Mouse (Mus musculus) liver, adult 2 months (tissue): Measurements from ENCODE around the gene Nbas. TPM values are rescaled to one million over a fixed set of nuclear protein-coding genes. Genes with fewer than 3 reads are reported as not detected.

Source experiments
- DNase-seq: peaks from one replicate; pipeline ENCODE4 v3.0.0-alpha.2; 2011; ENCODE audit warnings: low read depth, low spot score; ENCODE audit errors: extremely low read depth
- H3K27ac ChIP-seq: fragments of 200-500 bp; replicated peaks from 2 replicates; pipeline ENCODE4 v1.5.1; 2012; ENCODE audit warnings: low read depth, mild to moderate bottlenecking, control low read depth, inconsistent platforms, low read length; ENCODE audit not compliant: insufficient read depth
- H3K27me3 ChIP-seq: fragments of 200-500 bp; 2 replicates; pipeline ENCODE4 v1.6.1; 2012; ENCODE audit warnings: mild to moderate bottlenecking, moderate library complexity, low read length, inconsistent platforms; ENCODE audit not compliant: control insufficient read depth, insufficient read depth
- H3K36me3 ChIP-seq: fragments of 200-500 bp; 2 replicates; pipeline ENCODE4 v1.6.1; 2012; ENCODE audit warnings: low read length, inconsistent platforms; ENCODE audit not compliant: control insufficient read depth, insufficient read depth
- H3K4me1 ChIP-seq: fragments of 200-500 bp; 2 replicates; pipeline ENCODE4 v1.6.1; 2011; ENCODE audit warnings: low read length; ENCODE audit not compliant: control insufficient read depth, insufficient read depth
- H3K4me3 ChIP-seq: fragments of 200-500 bp; 2 replicates; pipeline ENCODE4 v1.5.1; 2011; ENCODE audit warnings: low read depth, mild to moderate bottlenecking, control low read depth, low read length, moderate library complexity; ENCODE audit not compliant: insufficient read depth
- H3K79me2 ChIP-seq: fragments of 200-500 bp; 2 replicates; pipeline ENCODE4 v1.6.1; 2012; ENCODE audit warnings: inconsistent platforms, mild to moderate bottlenecking, low read length, moderate library complexity; ENCODE audit not compliant: control insufficient read depth, insufficient read depth
- H3K9ac ChIP-seq: fragments of 200-500 bp; 2 replicates; pipeline ENCODE4 v1.6.1; 2012; ENCODE audit warnings: low read depth, mild to moderate bottlenecking, control low read depth, inconsistent platforms, low read length
- CTCF ChIP-seq: fragments of 200-500 bp; IDR thresholded peaks from 2 replicates; pipeline ENCODE4 v1.5.1; 2011; ENCODE audit warnings: low read depth, low read length, control low read depth
- POLR2A ChIP-seq: fragments of 200-500 bp; IDR thresholded peaks from 2 replicates; pipeline ENCODE4 v1.6.1; 2011; ENCODE audit warnings: low read length, control low read depth; ENCODE audit not compliant: insufficient read depth; ENCODE audit errors: extremely low read depth
- WGBS: fragments of 180-500 bp; shearing (Covaris S2); methylation state at CpG from one replicate; pipeline ENCODE4 v1.1.7; 2018; 5-methylcytosine and 5-hydroxymethylcytosine counted together
- polyA plus RNA-seq: library from polyadenylated mRNA; depleted of rRNA; stranded (reverse); fragments of >200 nt; gene quantifications from 2 replicates; pipeline ENCODE4 v1.2.3, GENCODE M21; 2012
- total RNA-seq: library from RNA; depleted of rRNA; stranded (reverse); fragments of >200 nt; gene quantifications from 2 replicates; pipeline ENCODE4 v1.2.3, GENCODE M21; 2014

Nbas gene
- total and polyA plus RNA-seq, 2 experiments: 10.7 to 21.8 TPM

GRCm38 (mm10) chr12:13357229-13357628 lies 88.3 kb downstream of the Nbas start:
- H3K27ac ChIP-seq: no peak overlapping the region
- H3K4me3 ChIP-seq: no peak overlapping the region
- no peak for DNase-seq
- H3K4me1 ChIP-seq: no peaks in the 10 kb centered on the region
- TF ChIP-seq CTCF (no peak), POLR2A (no peak)
- no peaks in the 10 kb centered on the region for H3K27me3 ChIP-seq
- no peak overlapping the region for H3K9ac ChIP-seq
- WGBS: 96% methylated on average over 5 of the region's 5 CpGs
- no peaks in the 10 kb centered on the region for H3K79me2 ChIP-seq
- peaks cover 35% of the 10 kb centered on the region for H3K36me3 ChIP-seq

GRCm38 (mm10) chr12:13358849-13359248 lies 89.9 kb downstream of the Nbas start:
- no peak for TF ChIP-seq POLR2A
- no peaks in the 10 kb centered on the region for H3K4me1 ChIP-seq
- H3K27ac ChIP-seq: no peak overlapping the region
- no peak for DNase-seq
- H3K4me3 ChIP-seq: no peak overlapping the region
- H3K79me2 ChIP-seq: no peaks in the 10 kb centered on the region
- no peak overlapping the region for H3K9ac ChIP-seq
- 73% methylated on average over 4 of the region's 4 CpGs for WGBS
- H3K36me3 ChIP-seq: peaks cover 39% of the 10 kb centered on the region
- no peaks in the 10 kb centered on the region for H3K27me3 ChIP-seq

DNA sequence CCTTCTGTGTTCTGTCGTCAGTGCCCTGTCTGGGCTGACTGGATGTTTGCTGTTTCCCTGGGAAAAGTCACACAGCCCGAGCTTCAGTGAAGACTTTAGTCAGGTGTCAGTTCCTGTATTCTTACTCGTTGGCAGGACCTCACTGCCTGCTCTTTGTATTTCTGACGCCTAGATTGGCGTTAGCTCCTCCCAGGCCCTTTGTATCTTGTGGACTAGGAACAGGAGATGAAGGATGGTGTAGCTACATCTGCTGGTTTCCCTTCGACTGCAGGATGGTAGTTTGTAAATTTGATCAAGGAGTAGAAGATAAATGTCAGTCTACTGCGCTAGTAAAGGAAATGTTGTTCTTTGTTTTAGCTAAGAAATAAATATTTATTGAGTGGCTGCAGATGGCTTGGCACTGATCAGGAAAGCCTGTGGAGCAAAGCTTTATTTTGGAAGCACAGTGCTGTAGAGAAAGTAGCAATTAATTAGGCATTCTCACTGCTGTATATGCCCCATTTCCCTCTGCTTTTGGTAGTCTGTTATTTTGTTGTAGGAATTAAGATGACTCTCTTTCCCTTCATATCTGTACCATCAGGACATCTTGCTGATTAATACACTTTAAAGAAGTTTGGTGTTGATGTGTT lies 91.4 kb downstream of the Nbas start:
- Histone ChIP-seq H3K9ac (no peak overlapping the region), H3K4me3 (no peak overlapping the region), H3K27ac (no peak overlapping the region), H3K79me2 (no peaks in the 10 kb centered on the region), H3K27me3 (no peaks in the 10 kb centered on the region), H3K36me3 (peaks cover 39% of the 10 kb centered on the region), H3K4me1 (no peaks in the 10 kb centered on the region)
- DNase-seq: no peak
- TF ChIP-seq CTCF (no peak), POLR2A (no peak)
- WGBS: 66% methylated on average over 7 of the region's 7 CpGs

DNA sequence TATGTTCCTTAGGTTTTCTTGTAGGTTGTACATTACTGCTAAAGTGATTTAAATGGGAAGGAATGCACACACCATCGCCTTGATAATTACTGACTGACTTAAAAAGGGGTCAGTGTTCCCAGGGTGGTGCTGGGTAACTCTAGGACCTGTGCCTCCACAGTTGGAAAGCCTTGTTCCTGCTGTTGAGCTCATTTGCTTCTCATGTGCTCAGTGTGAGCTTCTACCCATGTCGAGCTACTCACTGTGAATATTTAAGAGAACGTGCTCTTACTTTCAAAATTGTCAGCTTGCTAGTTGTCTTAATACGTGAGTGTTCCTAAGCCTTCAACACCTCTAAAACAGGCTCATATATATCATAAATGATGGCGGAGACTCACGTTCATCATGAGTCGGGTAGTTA lies 112.6 kb downstream of the Nbas start:
- Histone ChIP-seq H3K27me3 (no peaks in the 10 kb centered on the region), H3K4me3 (no peak overlapping the region), H3K36me3 (peaks cover 16% of the 10 kb centered on the region), H3K4me1 (no peaks in the 10 kb centered on the region), H3K9ac (no peak overlapping the region), H3K79me2 (no peaks in the 10 kb centered on the region), H3K27ac (no peak overlapping the region)
- whole genome bisulfite sequencing: 97% methylated on average over 7 of the region's 7 CpGs
- TF ChIP-seq CTCF: no peak
- no peak for TF ChIP-seq POLR2A
- no peak for DNase-seq

GRCm38 (mm10) chr12:13382046-13382445 lies 113.1 kb downstream of the Nbas start:
- Histone ChIP-seq H3K36me3 (peaks cover 16% of the 10 kb centered on the region), H3K79me2 (no peaks in the 10 kb centered on the region), H3K4me1 (no peaks in the 10 kb centered on the region), H3K4me3 (no peak overlapping the region), H3K27ac (no peak overlapping the region), H3K27me3 (no peaks in the 10 kb centered on the region), H3K9ac (no peak overlapping the region)
- DNase-seq: no peak
- no peak for TF ChIP-seq CTCF
- no peak for TF ChIP-seq POLR2A

DNA sequence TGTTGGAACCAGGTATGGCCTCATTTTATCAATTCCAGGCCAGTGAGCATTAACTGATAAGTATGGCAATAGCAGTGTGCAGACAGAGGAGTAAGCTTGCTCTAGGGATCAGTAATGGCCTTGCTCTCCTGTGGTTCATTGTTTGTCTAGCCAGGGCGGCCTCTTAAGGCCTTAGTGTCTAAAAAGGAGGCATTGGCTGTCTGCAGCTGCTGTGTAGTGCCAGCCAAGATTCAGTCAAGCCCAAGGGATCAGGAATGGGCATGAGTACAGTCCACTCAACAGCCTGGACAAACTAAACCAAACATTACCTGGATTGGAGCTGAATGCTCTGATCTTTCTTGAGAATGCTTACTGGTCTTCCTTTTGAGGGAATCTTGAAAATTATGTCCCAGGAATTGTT lies 120.7 kb downstream of the Nbas start:
- H3K4me1 ChIP-seq: no peaks in the 10 kb centered on the region

More for the DNA sequence above, 120.7 kb downstream of the Nbas start:
- Histone ChIP-seq H3K9ac (no peak overlapping the region), H3K27ac (no peak overlapping the region), H3K36me3 (peaks cover 30% of the 10 kb centered on the region), H3K4me3 (no peak overlapping the region), H3K27me3 (no peaks in the 10 kb centered on the region), H3K79me2 (no peaks in the 10 kb centered on the region)
- TF ChIP-seq CTCF: no peak
- no peak for TF ChIP-seq POLR2A
- no peak for DNase-seq
- WGBS: 88% methylated on average over 1 of the region's 1 CpGs
